Mouse (Mus musculus) CH12.LX (cell line): Measurements from ENCODE around the gene Nup88. TPM values are rescaled to one million over a fixed set of nuclear protein-coding genes. Genes with fewer than 3 reads are reported as not detected.
A peak's percentile ranks its signal among the peaks of the same experiment; 100 is the strongest.

Source experiments
- DNase-seq: peaks from one replicate; pipeline ENCODE4 v3.0.0-alpha.2; 2013; ENCODE audit errors: extremely low read depth
- H3K27ac ChIP-seq: 2 replicates; pipeline ENCODE4 v1.5.1; 2012; ENCODE audit warnings: low read depth, mild to moderate bottlenecking, control low read depth, moderate library complexity; ENCODE audit not compliant: insufficient read depth
- H3K27me3 ChIP-seq: replicated peaks from 2 replicates; pipeline ENCODE3; 2012; ENCODE audit warnings: inconsistent platforms
- H3K36me3 ChIP-seq, 2 experiments: replicated peaks in 1 of 2; 2 replicates each; pipeline versions ENCODE3 to v1.6.1; 2012; ENCODE audit warnings: inconsistent platforms in 1 of 2, low read length in 1 of 2, mild to moderate bottlenecking in 1 of 2, mixed read lengths in 1 of 2, moderate library complexity in 1 of 2; ENCODE audit not compliant: control insufficient read depth in 1 of 2, insufficient read depth in 1 of 2
- H3K4me1 ChIP-seq, 2 experiments: 2 replicates each; pipeline ENCODE4 v1.6.1; 2012; ENCODE audit warnings: inconsistent platforms in 1 of 2, moderate library complexity in 1 of 2; ENCODE audit not compliant: insufficient read depth in 2 of 2, control insufficient read depth in 1 of 2
- H3K4me2 ChIP-seq: 2 replicates; pipeline ENCODE4 v1.6.1; 2012; ENCODE audit warnings: low read depth, mild to moderate bottlenecking, control low read depth; ENCODE audit not compliant: poor library complexity, insufficient read depth, severe bottlenecking
- H3K4me3 ChIP-seq, 3 experiments: fragments of 150-350 bp in 1 of 3; sonication (generic) in 1 of 3; replicated peaks in 1 of 3; 2 replicates each; pipeline versions ENCODE3 to v1.5.1; 2011 to 2012; ENCODE audit warnings: low read depth in 2 of 3, low read length in 2 of 3, mild to moderate bottlenecking in 2 of 3, moderate library complexity in 2 of 3, control low read depth in 1 of 3, improper control_type of control experiment in 1 of 3, inconsistent platforms in 1 of 3, mixed read lengths in 1 of 3; ENCODE audit not compliant: poor library complexity in 1 of 3
- H3K79me2 ChIP-seq: replicated peaks from 2 replicates; pipeline ENCODE4 v1.6.1; 2012; ENCODE audit warnings: mild to moderate bottlenecking, moderate library complexity; ENCODE audit not compliant: control insufficient read depth, poor library complexity, insufficient read depth, severe bottlenecking; ENCODE audit errors: extremely low read depth
- H3K9ac ChIP-seq: 2 replicates; pipeline ENCODE4 v1.6.1; 2012; ENCODE audit warnings: low read depth, mild to moderate bottlenecking, control low read depth, moderate library complexity; ENCODE audit not compliant: insufficient read depth
- H3K9me3 ChIP-seq: replicated peaks from 2 replicates; pipeline ENCODE3; 2012; ENCODE audit warnings: low read length, inconsistent platforms, mixed read lengths
- BHLHE40 ChIP-seq: IDR thresholded peaks from 2 replicates; pipeline ENCODE4 v1.6.1; 2011; ENCODE audit warnings: mild to moderate bottlenecking, low read depth, low read length, improper control_type of control experiment
- CHD1 ChIP-seq: IDR thresholded peaks from 2 replicates; pipeline ENCODE4 v1.6.1; 2012; ENCODE audit warnings: low read depth, low read length, improper control_type of control experiment, inconsistent platforms
- CHD2 ChIP-seq: IDR thresholded peaks from 2 replicates; pipeline ENCODE4 v1.6.1; 2011; ENCODE audit warnings: low read length, improper control_type of control experiment
- CTCF ChIP-seq, 2 experiments: IDR thresholded peaks in 1 of 2; conservative IDR thresholded peaks in 1 of 2; 2 replicates each; pipeline ENCODE4 v1.5.1; 2011 to 2012; ENCODE audit warnings: low read depth in 2 of 2, low read length in 2 of 2, improper control_type of control experiment in 1 of 2, inconsistent platforms in 1 of 2, mild to moderate bottlenecking in 1 of 2, moderate library complexity in 1 of 2
- E2F4 ChIP-seq: IDR thresholded peaks from 2 replicates; pipeline ENCODE4 v1.6.1; 2011; ENCODE audit warnings: low read depth, low read length, improper control_type of control experiment; ENCODE audit not compliant: insufficient replicate concordance
- ELF1 ChIP-seq: IDR thresholded peaks from 2 replicates; pipeline ENCODE4 v1.6.1; 2014; ENCODE audit warnings: low read depth, mild to moderate bottlenecking, inconsistent platforms, low read length, improper control_type of control experiment
- ETS1 ChIP-seq: conservative IDR thresholded peaks from 2 replicates; pipeline ENCODE4 v1.6.1; 2012; ENCODE audit warnings: low read depth, mild to moderate bottlenecking, inconsistent platforms, low read length, improper control_type of control experiment, moderate library complexity
- HCFC1 ChIP-seq: IDR thresholded peaks from 2 replicates; pipeline ENCODE4 v1.6.1; 2012; ENCODE audit warnings: low read depth, mild to moderate bottlenecking, inconsistent platforms, low read length, improper control_type of control experiment
- IRF4 ChIP-seq: IDR thresholded peaks from 2 replicates; pipeline ENCODE4 v1.6.1; 2014; ENCODE audit warnings: low read depth, mild to moderate bottlenecking, inconsistent platforms, low read length, improper control_type of control experiment
- JUN ChIP-seq: IDR thresholded peaks from 2 replicates; pipeline ENCODE4 v1.6.1; 2011; ENCODE audit warnings: low read depth, mild to moderate bottlenecking, low read length, improper control_type of control experiment, moderate library complexity; ENCODE audit not compliant: insufficient read depth
- JUND ChIP-seq: conservative IDR thresholded peaks from 2 replicates; pipeline ENCODE4 v1.6.1; 2011; ENCODE audit warnings: low read depth, low read length, improper control_type of control experiment
- KAT2A ChIP-seq: IDR thresholded peaks from 2 replicates; pipeline ENCODE4 v1.6.1; 2012; ENCODE audit warnings: low read length, improper control_type of control experiment, inconsistent platforms; ENCODE audit not compliant: insufficient replicate concordance
- MAFK ChIP-seq: IDR thresholded peaks from 2 replicates; pipeline ENCODE4 v1.6.1; 2011; ENCODE audit warnings: low read length, improper control_type of control experiment; ENCODE audit not compliant: insufficient replicate concordance
- MAX ChIP-seq: IDR thresholded peaks from 2 replicates; pipeline ENCODE4 v1.6.1; 2011; ENCODE audit warnings: low read length, improper control_type of control experiment
- MAZ ChIP-seq: IDR thresholded peaks from 2 replicates; pipeline ENCODE4 v1.6.1; 2012; ENCODE audit warnings: low read depth, mild to moderate bottlenecking, inconsistent platforms, low read length, improper control_type of control experiment, moderate library complexity
- MEF2A ChIP-seq: IDR thresholded peaks from 2 replicates; pipeline ENCODE4 v1.6.1; 2014; ENCODE audit warnings: low read depth, mild to moderate bottlenecking, inconsistent platforms, low read length, improper control_type of control experiment, borderline replicate concordance
- MXI1 ChIP-seq: IDR thresholded peaks from 2 replicates; pipeline ENCODE4 v1.6.1; 2011; ENCODE audit warnings: mild to moderate bottlenecking, low read depth, low read length, improper control_type of control experiment
- MYC ChIP-seq: IDR thresholded peaks from 2 replicates; pipeline ENCODE4 v1.6.1; 2011; ENCODE audit warnings: low read depth, mild to moderate bottlenecking, improper control_type of control experiment, low read length
- NELFE ChIP-seq: IDR thresholded peaks from 2 replicates; pipeline ENCODE4 v1.6.1; 2011; ENCODE audit warnings: low read depth, low read length, improper control_type of control experiment
- NRF1 ChIP-seq: IDR thresholded peaks from 2 replicates; pipeline ENCODE4 v1.6.1; 2014; ENCODE audit warnings: low read depth, mild to moderate bottlenecking, inconsistent platforms, low read length, improper control_type of control experiment, moderate library complexity
- PAX5 ChIP-seq: IDR thresholded peaks from 2 replicates; pipeline ENCODE4 v1.6.1; 2012; ENCODE audit warnings: low read length, inconsistent platforms, mixed read lengths
- POLR2A ChIP-seq: IDR thresholded peaks from 2 replicates; pipeline ENCODE4 v1.6.1; 2011; ENCODE audit warnings: low read depth, mild to moderate bottlenecking, improper control_type of control experiment, low read length
- POLR2AphosphoS2 ChIP-seq: IDR thresholded peaks from 2 replicates; pipeline ENCODE4 v1.6.1; 2011; ENCODE audit warnings: low read depth, low read length, improper control_type of control experiment
- RCOR1 ChIP-seq: conservative IDR thresholded peaks from 2 replicates; pipeline ENCODE4 v1.6.1; 2012; ENCODE audit warnings: low read depth, mild to moderate bottlenecking, inconsistent platforms, low read length, improper control_type of control experiment
- SIN3A ChIP-seq: IDR thresholded peaks from 2 replicates; pipeline ENCODE4 v1.6.1; 2012; ENCODE audit warnings: low read length, improper control_type of control experiment, inconsistent platforms
- SMC3 ChIP-seq: IDR thresholded peaks from 2 replicates; pipeline ENCODE4 v1.6.1; 2011; ENCODE audit warnings: low read depth, low read length, improper control_type of control experiment
- TBP ChIP-seq: conservative IDR thresholded peaks from 2 replicates; pipeline ENCODE4 v1.6.1; 2011; ENCODE audit warnings: low read depth, low read length, improper control_type of control experiment
- TCF12 ChIP-seq: IDR thresholded peaks from 2 replicates; pipeline ENCODE4 v1.6.1; 2014; ENCODE audit warnings: low read depth, mild to moderate bottlenecking, inconsistent platforms, low read length, improper control_type of control experiment
- USF1 ChIP-seq: IDR thresholded peaks from 2 replicates; pipeline ENCODE4 v1.6.1; 2014; ENCODE audit warnings: low read depth, mild to moderate bottlenecking, inconsistent platforms, low read length, improper control_type of control experiment
- ZKSCAN1 ChIP-seq: IDR thresholded peaks from 2 replicates; pipeline ENCODE4 v1.6.1; 2012; ENCODE audit warnings: low read depth, inconsistent platforms, low read length, improper control_type of control experiment, borderline replicate concordance
- ZMIZ1 ChIP-seq: IDR thresholded peaks from 2 replicates; pipeline ENCODE4 v1.6.1; 2012; ENCODE audit warnings: low read depth, mild to moderate bottlenecking, inconsistent platforms, low read length, improper control_type of control experiment
- dilution Hi-C: fragments of 300-500 bp; cut with MboI; formaldehyde crosslinking; loops from 2 replicates; pipeline ENCODE4 v1.14.3; 2020; ENCODE audit warnings: low sequenced_read_pairs; ENCODE audit not compliant: extremely low pct_unique_long_range_greater_than_20kb, extremely low pct_ligation_motif_present
- in situ Hi-C: fragments of 300-500 bp; cut with MboI; formaldehyde crosslinking; loops from 3 replicates; pipeline ENCODE4 v1.14.3; 2019; ENCODE audit warnings: low sequenced_read_pairs, low pct_ligation_motif_present, low pct_unique_long_range_greater_than_20kb, mixed read lengths
- polyA plus RNA-seq: library from polyadenylated mRNA; unstranded; fragments of >175 nt; gene quantifications from 2 replicates; pipeline ENCODE4 v1.2.1, GENCODE M21; 2012; ENCODE audit warnings: low read depth; ENCODE audit not compliant: insufficient read length
- total RNA-seq, 2 experiments: library from RNA; depleted of rRNA; stranded (reverse); fragments of 300-350 nt in 1 of 2; fragments of >200 nt in 1 of 2; gene quantifications; 2 replicates each; pipeline ENCODE4 v1.2.3; 2012 to 2014

The Nup88 gene
- total RNA-seq (2012; rRNA removed) (125 and 132 TPM in 2 replicates), total RNA-seq (2014; rRNA removed) (208 and 220 TPM in 2 replicates), polyA plus RNA-seq (171 and 193 TPM in 2 replicates)

DNA sequence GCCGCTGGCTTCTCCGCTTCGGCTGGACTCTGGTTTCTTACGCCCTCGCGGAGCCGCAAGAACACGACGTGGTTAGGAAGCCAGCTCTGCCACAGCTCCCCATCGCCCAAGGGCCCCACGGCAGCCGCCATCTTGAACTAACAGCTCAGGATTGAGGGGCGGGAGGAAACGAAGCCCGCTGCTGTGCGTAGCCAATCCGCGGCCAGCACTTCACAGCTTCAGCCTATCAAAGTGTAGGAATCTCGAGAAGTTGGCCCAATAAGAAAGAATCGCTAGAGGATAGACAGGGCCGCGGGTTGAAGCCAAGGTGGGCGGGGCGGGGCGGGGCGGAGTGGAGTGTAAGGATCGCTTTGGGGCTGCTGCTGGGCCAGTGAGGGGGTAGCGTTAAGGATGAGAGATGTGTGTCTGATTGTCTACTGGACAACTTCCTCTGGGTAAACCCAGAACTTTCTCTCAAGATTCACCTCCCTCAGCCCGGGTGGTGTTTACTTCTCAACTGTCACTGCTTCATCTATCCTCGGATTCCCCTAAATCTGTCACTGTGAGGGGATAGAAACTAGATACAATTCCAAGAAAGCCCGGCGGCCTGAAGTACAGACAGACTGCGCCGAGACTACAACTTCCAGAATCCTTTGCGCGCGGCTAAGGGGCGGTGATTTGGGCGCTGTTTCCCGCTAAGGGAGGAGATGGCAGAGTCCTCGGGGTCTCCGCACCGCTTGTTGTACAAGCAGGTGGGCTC is at the start of gene Nup88, which contains the start of gene Rpain:
Gene Nup88, minus strand, starts transcription at position 153 of the 739 bp plus-strand sequence.
Gene Rpain, plus strand, starts transcription at position 393 of the 739 bp plus-strand sequence.
- H3K36me3 ChIP-seq = peaks cover 36 to 55% of the 10 kb centered on the region in 2 experiments
- H3K27ac ChIP-seq = peak within 1 kb of the TSS; percentile 64
- DNase-seq = peak; percentile 99
- in situ Hi-C loops (no loop called here), dilution Hi-C loops (no loop called here)
- peak; percentile 89; the same call in 1 of the 2 replicates for TF ChIP-seq KAT2A
- peak; percentile 92 for TF ChIP-seq MAZ
- no peak for TF ChIP-seq RCOR1
- peak; percentile 61 for TF ChIP-seq MYC
- TF ChIP-seq MAX = peak; percentile 50; the same call in 1 of the 2 replicates
- peak; percentile 86; the same call in 1 of the 2 replicates for TF ChIP-seq E2F4
- peak; percentile 85 for TF ChIP-seq CHD2
- peak; percentile 71; the same call in 1 of the 2 replicates for TF ChIP-seq MXI1
- peak; percentile 93 for TF ChIP-seq HCFC1
- no peak for TF ChIP-seq CTCF (conservative IDR thresholded peaks at IDR 0.05 in 1 of 2, IDR thresholded peaks at IDR 0.05 in 1 of 2; ENCODE audit: low read depth in 2 of 2, low read length in 2 of 2)
- TF ChIP-seq ZKSCAN1 = no peak
- no peak; the same call in 1 of the 2 replicates for TF ChIP-seq POLR2AphosphoS2
- peak; percentile 85 for TF ChIP-seq TBP
- TF ChIP-seq MAFK = no peak
- no peak for TF ChIP-seq CHD1
- TF ChIP-seq PAX5 = no peak
- peak; percentile 38; the same call in 1 of the 2 replicates for TF ChIP-seq MEF2A
- peak; percentile 80; the same call in 1 of the 2 replicates for TF ChIP-seq ZMIZ1
- peak; percentile 43; the same call in 1 of the 2 replicates for TF ChIP-seq IRF4
- peak; percentile 97 for TF ChIP-seq SIN3A
- peak; percentile 54; the same call in 1 of the 2 replicates for TF ChIP-seq ELF1
- TF ChIP-seq BHLHE40 = no peak
- TF ChIP-seq JUND = no peak
- TF ChIP-seq SMC3 = no peak
- TF ChIP-seq JUN = no peak
- TF ChIP-seq USF1 = no peak
- peak; percentile 97 for TF ChIP-seq POLR2A
- peak; percentile 55; the same call in 1 of the 2 replicates for TF ChIP-seq NRF1
- peak; percentile 95 for TF ChIP-seq NELFE
- peak; percentile 91 for TF ChIP-seq TCF12
- 0 out of 2 replicates have a peak, but pooled peaks have one; percentile 18 for TF ChIP-seq ETS1
- peak within 1 kb of the TSS; percentile 79 to 96 (median 90) for H3K4me3 ChIP-seq
- peaks cover 26% of the 10 kb centered on the region for H3K79me2 ChIP-seq
- no peaks in the 10 kb centered on the region for H3K27me3 ChIP-seq
- peaks cover 3% of the 10 kb centered on the region for H3K9me3 ChIP-seq
- peak within 1 kb of the TSS; percentile 94 for H3K4me2 ChIP-seq
- peak within 1 kb of the TSS; percentile 83 for H3K9ac ChIP-seq
- H3K4me1 ChIP-seq = peaks cover 4 to 44% of the 10 kb centered on the region in 2 experiments; a peak in 3 of 4 replicates
